Comparison of ENCODE assay signal across 9 mouse cellular contexts in genomic region chr17:15632090-15632489, GRCm38 (mm10).
DNase-seq lines count a peak whose midpoint lies in the region; ATAC-seq and TF ChIP-seq lines count a peak whose summit lies in the region.
"Had no signal": no experiment of that assay in that cellular context is flagged by ENCODE, and none has a peak within 500 bp of the region (broad histone marks: within the 10 kb centered on the region; RNA-seq: fewer than 3 reads in every experiment).

No protein-coding gene starts in this region.

- H3K36me3 ChIP-seq in forebrain, embryonic 10.5 days (replicated peaks), result no peaks in the 10 kb centered on the region
- no peaks in the 10 kb centered on the region for H3K36me3 ChIP-seq in forebrain, embryonic 16.5 days (ENCODE audit: control insufficient read depth, insufficient read depth)
- H3K36me3 ChIP-seq in lung, embryonic 16.5 days (ENCODE audit: control insufficient read depth, insufficient read depth, low read length), result no peaks in the 10 kb centered on the region
- no peaks in the 10 kb centered on the region for H3K36me3 ChIP-seq in limb, embryonic 12.5 days
- H3K36me3 ChIP-seq in stomach, embryonic 15.5 days, result no peaks in the 10 kb centered on the region
- H3K36me3 ChIP-seq in forebrain, embryonic 13.5 days (ENCODE audit: poor library complexity, severe bottlenecking), result no peaks in the 10 kb centered on the region

- no peak for DNase-seq in forebrain, embryonic 10.5 days (ENCODE audit: extremely low spot score, low spot score)
- no peak for DNase-seq in lung, adult 2 months
- DNase-seq in retina, postnatal 1 day, result no peak
- DNase-seq: cerebellum, postnatal 36 days had no signal

- H3K4me2 ChIP-seq in forebrain, embryonic 16.5 days (ENCODE audit: low read length), result no peak overlapping the region; the same call in 1 of the 2 replicates
- peak overlapping the region; percentile 55 for H3K4me2 ChIP-seq in lung, embryonic 16.5 days (ENCODE audit: low read depth, low read length)
- H3K4me2 ChIP-seq in limb, embryonic 12.5 days, result peak overlapping the region; percentile 54
- peak overlapping the region; percentile 37; the same call in 1 of the 2 replicates for H3K4me2 ChIP-seq in stomach, embryonic 15.5 days
- H3K4me2 ChIP-seq in forebrain, embryonic 13.5 days, result no peak overlapping the region

- peaks cover 7% of the 10 kb centered on the region; the same call in 1 of the 2 replicates for H3K9me3 ChIP-seq in forebrain, embryonic 10.5 days
- no peaks in the 10 kb centered on the region for H3K9me3 ChIP-seq in forebrain, embryonic 16.5 days (ENCODE audit: control insufficient read depth, low read length)
- no peaks in the 10 kb centered on the region for H3K9me3 ChIP-seq in lung, embryonic 16.5 days (ENCODE audit: control insufficient read depth, low read length)
- H3K9me3 ChIP-seq in limb, embryonic 12.5 days, result peaks cover 14% of the 10 kb centered on the region; the same call in 1 of the 2 replicates
- no peaks in the 10 kb centered on the region for H3K9me3 ChIP-seq in stomach, embryonic 15.5 days
- peaks cover 5% of the 10 kb centered on the region; the same call in 1 of the 2 replicates for H3K9me3 ChIP-seq in forebrain, embryonic 13.5 days (replicated peaks)

- H3K4me1 ChIP-seq in forebrain, embryonic 10.5 days, result peaks cover 11% of the 10 kb centered on the region; the same call in 1 of the 2 replicates
- H3K4me1 ChIP-seq in forebrain, embryonic 16.5 days (replicated peaks; ENCODE audit: control insufficient read depth, insufficient read depth, low read length), result no peaks in the 10 kb centered on the region
- peaks cover 2% of the 10 kb centered on the region; the same call in 1 of the 2 replicates for H3K4me1 ChIP-seq in lung, embryonic 16.5 days (replicated peaks; ENCODE audit: control insufficient read depth, insufficient read depth, low read length)
- H3K4me1 ChIP-seq in lung, adult 2 months (ENCODE audit: control insufficient read depth, insufficient read depth, low read length), result no peaks in the 10 kb centered on the region; the same call in 1 of the 2 replicates
- no peaks in the 10 kb centered on the region for H3K4me1 ChIP-seq in limb, embryonic 12.5 days (replicated peaks)
- no peaks in the 10 kb centered on the region for H3K4me1 ChIP-seq in stomach, embryonic 15.5 days
- no peaks in the 10 kb centered on the region for H3K4me1 ChIP-seq in forebrain, embryonic 13.5 days

- H3K4me3 ChIP-seq in forebrain, embryonic 10.5 days, result peak overlapping the region; percentile 26
- H3K4me3 ChIP-seq in forebrain, embryonic 16.5 days (replicated peaks; ENCODE audit: low read length), result no peak overlapping the region
- no peak overlapping the region for H3K4me3 ChIP-seq in lung, embryonic 16.5 days (ENCODE audit: low read length)
- H3K4me3 ChIP-seq in lung, adult 2 months (replicated peaks; ENCODE audit: extremely low read depth, low read depth, low read length), result no peak overlapping the region
- no peak overlapping the region for H3K4me3 ChIP-seq in limb, embryonic 12.5 days (replicated peaks)
- no peak overlapping the region for H3K4me3 ChIP-seq in stomach, embryonic 15.5 days (replicated peaks)
- H3K4me3 ChIP-seq in forebrain, embryonic 13.5 days, result no peak overlapping the region

- H3K9ac ChIP-seq in forebrain, embryonic 16.5 days (replicated peaks; ENCODE audit: low read depth, low read length), result no peak overlapping the region
- H3K9ac ChIP-seq in lung, embryonic 16.5 days (ENCODE audit: low read length), result no peak overlapping the region
- H3K9ac ChIP-seq in limb, embryonic 12.5 days (replicated peaks), result no peak overlapping the region
- H3K9ac ChIP-seq in stomach, embryonic 15.5 days, result no peak overlapping the region
- no peak overlapping the region for H3K9ac ChIP-seq in forebrain, embryonic 13.5 days

- no peak for TF ChIP-seq CTCF in lung, adult 2 months (IDR thresholded peaks at IDR 0.05; ENCODE audit: insufficient read depth, low read length)

- H3K27me3 ChIP-seq in forebrain, embryonic 10.5 days (ENCODE audit: poor library complexity, severe bottlenecking), result no peaks in the 10 kb centered on the region
- no peaks in the 10 kb centered on the region for H3K27me3 ChIP-seq in forebrain, embryonic 16.5 days (replicated peaks; ENCODE audit: control insufficient read depth, insufficient read depth, low read length)
- H3K27me3 ChIP-seq in lung, embryonic 16.5 days (ENCODE audit: control insufficient read depth, insufficient read depth, low read depth, low read length), result no peaks in the 10 kb centered on the region
- H3K27me3 ChIP-seq in limb, embryonic 12.5 days, result no peaks in the 10 kb centered on the region
- H3K27me3 ChIP-seq in stomach, embryonic 15.5 days (replicated peaks), result no peaks in the 10 kb centered on the region
- no peaks in the 10 kb centered on the region for H3K27me3 ChIP-seq in forebrain, embryonic 13.5 days

- 33% methylated on average over 1 of the region's 1 CpGs for WGBS in forebrain, embryonic 10.5 days
- WGBS in forebrain, embryonic 16.5 days, result 47% methylated on average over 1 of the region's 1 CpGs
- 17% methylated on average over 1 of the region's 1 CpGs for WGBS in lung, embryonic 16.5 days
- WGBS in lung, adult 2 months, result 13% methylated on average over 1 of the region's 1 CpGs
- WGBS in limb, embryonic 12.5 days, result 32% methylated on average over 1 of the region's 1 CpGs
- 5% methylated on average over 1 of the region's 1 CpGs for WGBS in stomach, embryonic 15.5 days
- WGBS in forebrain, embryonic 13.5 days, result 29% methylated on average over 1 of the region's 1 CpGs

- ATAC-seq in forebrain, embryonic 16.5 days, result no peak
- ATAC-seq in lung, embryonic 16.5 days (ENCODE audit: low read depth), result no peak
- no peak for ATAC-seq in limb, embryonic 12.5 days (ENCODE audit: insufficient number of reproducible peaks, insufficient read depth, low FRiP score, low TSS enrichment, low read depth)
- ATAC-seq in stomach, embryonic 15.5 days (ENCODE audit: insufficient read depth, low FRiP score, low read depth), result no peak
- ATAC-seq in forebrain, embryonic 13.5 days, result no peak

- TF ChIP-seq POLR2A in lung, adult 2 months (IDR thresholded peaks at IDR 0.05; ENCODE audit: borderline replicate concordance, extremely low read depth, low read depth, low read length), result no peak

- H3K27ac ChIP-seq in forebrain, embryonic 10.5 days, result 0 out of 2 replicates have a peak overlapping the region, but pooled peaks have one; percentile 40
- H3K27ac ChIP-seq in forebrain, embryonic 16.5 days (ENCODE audit: low read length), result no peak overlapping the region
- no peak overlapping the region for H3K27ac ChIP-seq in lung, embryonic 16.5 days (ENCODE audit: low read length)
- no peak overlapping the region for H3K27ac ChIP-seq in limb, embryonic 12.5 days
- H3K27ac ChIP-seq in stomach, embryonic 15.5 days, result no peak overlapping the region
- H3K27ac ChIP-seq in forebrain, embryonic 13.5 days, result no peak overlapping the region

Comparison
In these comparisons a context has a peak if more than half of its experiments do, and no peak if none do; other contexts are left out.
1. H3K4me2 ChIP-seq: peak in lung, embryonic 16.5 days (single experiment), limb, embryonic 12.5 days (single experiment) and stomach, embryonic 15.5 days (single experiment); none in forebrain, embryonic 16.5 days (single experiment) and forebrain, embryonic 13.5 days (single experiment).